Mouse (Mus musculus) forebrain, embryonic 14.5 days (tissue): ENCODE results near the gene Hcn2. TPM values are rescaled to one million over a fixed set of nuclear protein-coding genes. Genes with fewer than 3 reads are reported as not detected.

ENCODE experiments used
- ATAC-seq: fragments of 200-750 bp; cut with Nextera tagmentation; 2 replicates; pipeline ENCODE4 v1.8.0; 2017; ENCODE audit warnings: mild to moderate bottlenecking, moderate library complexity
- DNase-seq: peaks from one replicate; pipeline ENCODE4 v3.0.0-alpha.2; 2015; ENCODE audit warnings: low spot score
- H3K27ac ChIP-seq: fragments of 300-500 bp; sonication (generic); 2 replicates; pipeline ENCODE4 v1.5.1; 2014; ENCODE audit warnings: low read depth, mild to moderate bottlenecking, control low read depth, low read length, moderate library complexity
- H3K27me3 ChIP-seq: fragments of 300-500 bp; sonication (generic); replicated peaks from 2 replicates; pipeline ENCODE4 v1.6.1; 2014; ENCODE audit warnings: low read length, control low read depth, mixed read lengths; ENCODE audit not compliant: control insufficient read depth, insufficient read depth
- H3K36me3 ChIP-seq: fragments of 300-500 bp; sonication (generic); 2 replicates; pipeline ENCODE4 v1.6.1; 2014; ENCODE audit warnings: low read length, control low read depth; ENCODE audit not compliant: control insufficient read depth, insufficient read depth
- H3K4me1 ChIP-seq: fragments of 300-500 bp; sonication (generic); 2 replicates; pipeline ENCODE4 v1.6.1; 2014; ENCODE audit warnings: antibody characterized with exemption, low read length, control low read depth; ENCODE audit not compliant: control insufficient read depth, insufficient read depth
- H3K4me2 ChIP-seq: fragments of 300-500 bp; sonication (generic); 2 replicates; pipeline ENCODE4 v1.6.1; 2014; ENCODE audit warnings: mild to moderate bottlenecking, control low read depth, low read length
- H3K4me3 ChIP-seq: fragments of 300-500 bp; sonication (generic); 2 replicates; pipeline ENCODE4 v1.5.1; 2014; ENCODE audit warnings: low read depth, low read length, control low read depth
- H3K9ac ChIP-seq: fragments of 300-500 bp; sonication (generic); 2 replicates; pipeline ENCODE4 v1.6.1; 2014; ENCODE audit warnings: mild to moderate bottlenecking, low read length, control low read depth, moderate library complexity
- H3K9me3 ChIP-seq: fragments of 300-500 bp; sonication (generic); replicated peaks from 2 replicates; pipeline ENCODE4 v1.6.1; 2016; ENCODE audit warnings: low read length, control low read depth, mixed read lengths; ENCODE audit not compliant: control insufficient read depth
- WGBS: fragments of 180-500 bp; shearing (Covaris S2); extraction: QIAGEN DNeasy Blood & Tissue Kit; methylation state at CpG from one replicate; pipeline ENCODE4 v1.1.7; 2014; 5-methylcytosine and 5-hydroxymethylcytosine counted together
- polyA plus RNA-seq: library from polyadenylated mRNA; unstranded; fragments of >200 nt; fragmentation: Nextera tagmentation; extraction: Ambion mirVana; gene quantifications from 2 replicates; pipeline ENCODE4 v1.2.1, GENCODE M21; 2014

The Hcn2 gene
- polyA plus RNA-seq, 1 experiment from 2014 or later = 0.32 TPM

- Histone ChIP-seq H3K4me1 (peaks cover under 1% of the 10 kb centered on the region; the same call in 1 of the 2 replicates), H3K36me3 (peaks cover 40% of the 10 kb centered on the region), H3K4me3 (no peak overlapping the region), H3K4me2 (no peak overlapping the region), H3K9ac (no peak overlapping the region), H3K27ac (no peak overlapping the region), H3K9me3 (no peaks in the 10 kb centered on the region), H3K27me3 (peaks cover 21% of the 10 kb centered on the region)
- no peak; the same call in 1 of the 2 replicates for ATAC-seq
- DNase-seq = no peak
- WGBS = 93% methylated on average over 1 of the region's 1 CpGs
These were observed 4.4 kb upstream of the Hcn2 start for GRCm38 (mm10) chr10:79712029-79712428.

- H3K27me3 ChIP-seq = peaks cover 26% of the 10 kb centered on the region
- no peak overlapping the region for H3K4me2 ChIP-seq
- ATAC-seq (no peak; the same call in 1 of the 2 replicates), DNase-seq (peak; percentile 79)
- H3K4me3 ChIP-seq = no peak overlapping the region
- peaks cover 3% of the 10 kb centered on the region; the same call in 1 of the 2 replicates for H3K4me1 ChIP-seq
- H3K9me3 ChIP-seq = no peaks in the 10 kb centered on the region
- H3K27ac ChIP-seq = no peak overlapping the region
- peaks cover 40% of the 10 kb centered on the region for H3K36me3 ChIP-seq
- WGBS = 18% methylated on average over 4 of the region's 6 CpGs
- H3K9ac ChIP-seq = no peak overlapping the region
These were observed 3.8 kb upstream of the Hcn2 start for GRCm38 (mm10) chr10:79712499-79713126.

- peaks cover 31% of the 10 kb centered on the region for H3K27me3 ChIP-seq
- H3K36me3 ChIP-seq = peaks cover 40% of the 10 kb centered on the region
- no peaks in the 10 kb centered on the region for H3K9me3 ChIP-seq
- WGBS = 27% methylated on average over 1 of the region's 1 CpGs
- no peak overlapping the region for H3K9ac ChIP-seq
- peaks cover 3% of the 10 kb centered on the region; the same call in 1 of the 2 replicates for H3K4me1 ChIP-seq
- no peak overlapping the region for H3K4me2 ChIP-seq
- ATAC-seq (no peak), DNase-seq (no peak)
- no peak overlapping the region for H3K4me3 ChIP-seq
- H3K27ac ChIP-seq = no peak overlapping the region
These were observed 3.3 kb upstream of the Hcn2 start for GRCm38 (mm10) chr10:79713163-79713562.

GRCm38 (mm10) chr10:79714996-79715395 lies 1.4 kb upstream of the Hcn2 start:
- Histone ChIP-seq H3K36me3 (peaks cover 22% of the 10 kb centered on the region), H3K9ac (no peak overlapping the region), H3K9me3 (no peaks in the 10 kb centered on the region), H3K4me1 (peaks cover 3% of the 10 kb centered on the region; the same call in 1 of the 2 replicates), H3K27ac (no peak overlapping the region), H3K4me2 (no peak overlapping the region), H3K4me3 (no peak overlapping the region), H3K27me3 (peaks cover 40% of the 10 kb centered on the region)
- DNase-seq (no peak), ATAC-seq (no peak)
- 42% methylated on average over 4 of the region's 4 CpGs for WGBS

- peak overlapping the region; percentile 69 for H3K9ac ChIP-seq
- WGBS = under 1% methylated on average over 39 of the region's 44 CpGs
- H3K4me1 ChIP-seq = peaks cover 3% of the 10 kb centered on the region; the same call in 1 of the 2 replicates
- peaks cover 40% of the 10 kb centered on the region for H3K27me3 ChIP-seq
- DNase-seq (peak; percentile 23), ATAC-seq (peak; percentile 30; the same call in 1 of the 2 replicates)
- peak overlapping the region; percentile 95 for H3K4me2 ChIP-seq
- H3K4me3 ChIP-seq = peak overlapping the region; percentile 59
- no peaks in the 10 kb centered on the region for H3K9me3 ChIP-seq
- no peak overlapping the region for H3K27ac ChIP-seq
- peaks cover 3% of the 10 kb centered on the region; the same call in 1 of the 2 replicates for H3K36me3 ChIP-seq
These were observed 538 bp downstream of the Hcn2 start for GRCm38 (mm10) chr10:79716988-79717355.

GRCm38 (mm10) chr10:79717640-79718357 lies 1.4 kb downstream of the Hcn2 start:
- 4% methylated on average over 43 of the region's 43 CpGs for WGBS
- Histone ChIP-seq H3K4me1 (peaks cover 3% of the 10 kb centered on the region; the same call in 1 of the 2 replicates), H3K27ac (no peak overlapping the region), H3K27me3 (peaks cover 40% of the 10 kb centered on the region), H3K4me2 (peak overlapping the region; percentile 95), H3K36me3 (no peaks in the 10 kb centered on the region), H3K9ac (no peak overlapping the region; the same call in 1 of the 2 replicates), H3K9me3 (no peaks in the 10 kb centered on the region), H3K4me3 (peak overlapping the region; percentile 59)
- ATAC-seq (no peak), DNase-seq (peak; percentile 54)

GRCm38 (mm10) chr10:79721089-79721488 lies 4.7 kb downstream of the Hcn2 start:
- Histone ChIP-seq H3K9ac (no peak overlapping the region), H3K4me2 (no peak overlapping the region), H3K4me1 (peaks cover 3% of the 10 kb centered on the region; the same call in 1 of the 2 replicates), H3K4me3 (no peak overlapping the region), H3K27me3 (peaks cover 27% of the 10 kb centered on the region), H3K27ac (no peak overlapping the region), H3K9me3 (no peaks in the 10 kb centered on the region), H3K36me3 (no peaks in the 10 kb centered on the region)
- no peak for DNase-seq
- 79% methylated on average over 5 of the region's 5 CpGs for WGBS
- ATAC-seq = no peak

- ATAC-seq = no peak
- no peak overlapping the region for H3K9ac ChIP-seq
- H3K27me3 ChIP-seq = peaks cover 9% of the 10 kb centered on the region; the same call in 1 of the 2 replicates
- H3K27ac ChIP-seq = no peak overlapping the region
- no peaks in the 10 kb centered on the region for H3K36me3 ChIP-seq
- DNase-seq = no peak
- 55% methylated on average over 6 of the region's 6 CpGs for WGBS
- no peak overlapping the region for H3K4me3 ChIP-seq
- H3K9me3 ChIP-seq = no peaks in the 10 kb centered on the region
- H3K4me2 ChIP-seq = no peak overlapping the region
- H3K4me1 ChIP-seq = no peaks in the 10 kb centered on the region
These were observed 6.6 kb downstream of the Hcn2 start for GRCm38 (mm10) chr10:79723047-79723446.

- Histone ChIP-seq H3K4me1 (no peaks in the 10 kb centered on the region), H3K4me3 (no peak overlapping the region), H3K36me3 (no peaks in the 10 kb centered on the region), H3K27me3 (peaks cover 4% of the 10 kb centered on the region; the same call in 1 of the 2 replicates), H3K9me3 (no peaks in the 10 kb centered on the region), H3K9ac (no peak overlapping the region), H3K27ac (no peak overlapping the region), H3K4me2 (no peak overlapping the region)
- WGBS = 88% methylated on average over 7 of the region's 7 CpGs
- ATAC-seq (no peak), DNase-seq (no peak)
These were observed 7.3 kb downstream of the Hcn2 start for GRCm38 (mm10) chr10:79723692-79724091.
